Mouse (Mus musculus) fibroblast of lung, adult 2 months (primary cell): Measurements from ENCODE around the gene Setd7.
A peak's percentile ranks its signal among the peaks of the same experiment; 100 is the strongest.

Experiments used
- DNase-seq: peaks from one replicate; pipeline ENCODE4 v3.0.0-alpha.2; 2011; ENCODE audit warnings: low read depth

Gene Setd7

DNA sequence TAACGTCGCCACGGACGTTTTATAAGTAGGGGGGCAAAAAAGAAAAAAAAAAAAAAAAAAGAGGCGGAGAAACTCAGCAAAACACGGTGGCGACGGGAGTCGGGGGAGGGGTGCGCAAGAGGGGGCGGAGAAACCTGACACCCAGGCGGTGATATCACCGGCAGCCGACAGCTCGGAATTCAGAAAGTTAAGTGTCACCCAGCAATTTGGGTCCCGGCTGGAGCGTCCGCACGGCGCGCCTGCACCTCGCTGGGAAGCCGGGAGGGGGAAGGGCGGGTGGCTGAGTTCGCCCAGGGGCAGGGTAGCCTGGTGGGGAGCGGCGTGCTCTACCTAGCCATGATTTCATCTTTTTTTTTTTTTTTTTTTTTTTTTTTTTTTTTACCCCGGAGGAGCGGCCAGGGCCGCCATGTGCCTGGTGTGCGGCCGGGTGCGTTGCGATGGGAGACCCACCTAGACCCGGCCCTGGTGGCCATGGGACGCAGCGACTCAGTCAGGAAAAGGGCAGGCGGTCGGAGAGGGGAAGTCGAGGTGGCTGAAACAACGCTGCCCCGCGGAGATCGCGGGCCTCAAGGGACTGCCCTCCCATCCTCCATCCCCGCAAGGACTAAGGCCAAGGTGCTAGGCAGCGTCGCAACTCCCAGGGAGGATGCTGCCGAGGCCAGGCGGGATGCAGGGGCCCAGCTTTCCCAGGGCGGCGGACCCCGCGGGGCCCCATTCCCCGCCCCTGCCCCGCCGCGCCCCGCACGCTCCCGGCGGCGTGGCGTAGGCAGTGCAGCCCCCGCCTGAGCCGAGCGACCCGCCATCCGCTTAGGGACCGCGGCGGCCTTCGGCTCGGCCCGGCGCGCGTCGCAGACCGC, 857 bp downstream of the Setd7 start:
- no peak for DNase-seq

DNA sequence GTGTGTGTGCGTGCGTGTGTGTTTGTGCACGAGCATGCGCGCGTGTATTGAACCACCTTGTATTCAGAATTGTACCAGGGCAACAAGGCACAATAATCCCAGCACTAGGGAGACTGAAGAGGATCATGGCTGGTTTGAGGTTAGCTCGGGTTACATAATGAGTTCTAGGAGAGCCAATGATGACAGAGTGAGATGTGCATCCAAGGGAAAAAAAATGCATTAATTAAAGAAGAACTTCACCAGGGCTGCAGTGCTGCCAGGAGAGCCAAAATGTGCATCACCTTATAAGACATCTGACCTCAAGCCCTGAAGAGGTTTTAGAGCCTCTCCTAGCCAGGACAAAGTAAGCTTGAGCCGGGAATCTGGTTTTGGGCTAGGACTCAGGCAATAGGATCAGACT, 5.1 kb downstream of the Setd7 start:
- no peak for DNase-seq

DNA sequence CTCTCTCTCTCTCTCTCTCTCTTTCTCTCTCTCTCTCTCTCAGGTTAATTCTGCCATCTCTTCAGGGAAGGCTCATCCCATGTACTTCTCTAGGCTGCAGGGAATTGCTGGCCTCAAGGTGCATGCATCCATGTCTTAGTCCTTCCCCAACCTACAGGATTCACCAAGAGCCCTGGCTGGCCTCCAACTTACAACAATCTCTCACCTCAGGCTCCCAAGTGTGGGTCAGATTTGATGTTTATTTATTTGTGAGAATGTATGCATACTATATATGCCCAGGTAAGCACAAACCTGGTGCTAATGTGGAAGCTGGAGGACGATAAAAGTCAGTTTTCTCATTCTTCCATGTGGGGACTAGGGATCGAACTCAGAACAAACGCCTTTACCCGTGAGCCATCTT, 5.8 kb downstream of the Setd7 start:
- DNase-seq: no peak

DNA sequence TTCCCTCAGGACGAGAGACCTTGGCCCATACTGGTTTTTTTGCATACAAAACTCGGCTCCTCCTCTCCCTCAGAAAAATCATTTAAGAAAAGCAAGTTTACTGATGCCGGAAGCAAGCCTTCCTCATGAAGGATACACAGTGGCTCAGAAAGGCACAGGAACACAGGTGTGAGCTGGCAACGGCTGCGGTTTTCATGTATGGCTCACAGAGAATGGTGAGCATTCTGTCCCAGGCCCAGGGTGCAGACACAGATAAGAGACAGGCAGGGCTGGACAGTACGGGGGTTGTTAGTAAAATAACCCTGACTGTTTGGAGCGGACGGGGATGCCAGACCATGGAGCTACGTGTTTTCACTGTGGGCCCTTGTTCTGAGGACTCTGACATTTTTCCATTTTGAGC, 6.6 kb downstream of the Setd7 start:
- DNase-seq: no peak

DNA sequence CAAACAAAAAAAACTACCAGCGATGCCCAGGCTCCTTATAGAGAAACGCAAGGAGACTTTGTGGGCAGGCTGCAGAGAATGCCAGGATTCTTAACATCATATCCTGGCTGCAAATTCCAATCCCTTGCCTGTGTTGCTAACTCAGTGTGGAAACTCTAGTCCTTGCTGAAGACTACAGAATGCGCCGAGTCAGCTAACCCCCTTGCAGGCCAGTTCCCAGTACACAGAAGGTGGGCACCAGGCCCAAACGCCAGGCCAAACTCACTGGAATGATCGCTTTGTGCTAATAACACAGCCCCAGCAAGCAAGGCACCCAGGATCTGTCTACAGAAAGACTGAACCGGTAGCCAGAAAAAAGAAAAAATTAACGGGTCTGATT, 7.2 kb downstream of the Setd7 start:
- DNase-seq: peak; percentile 83

DNA sequence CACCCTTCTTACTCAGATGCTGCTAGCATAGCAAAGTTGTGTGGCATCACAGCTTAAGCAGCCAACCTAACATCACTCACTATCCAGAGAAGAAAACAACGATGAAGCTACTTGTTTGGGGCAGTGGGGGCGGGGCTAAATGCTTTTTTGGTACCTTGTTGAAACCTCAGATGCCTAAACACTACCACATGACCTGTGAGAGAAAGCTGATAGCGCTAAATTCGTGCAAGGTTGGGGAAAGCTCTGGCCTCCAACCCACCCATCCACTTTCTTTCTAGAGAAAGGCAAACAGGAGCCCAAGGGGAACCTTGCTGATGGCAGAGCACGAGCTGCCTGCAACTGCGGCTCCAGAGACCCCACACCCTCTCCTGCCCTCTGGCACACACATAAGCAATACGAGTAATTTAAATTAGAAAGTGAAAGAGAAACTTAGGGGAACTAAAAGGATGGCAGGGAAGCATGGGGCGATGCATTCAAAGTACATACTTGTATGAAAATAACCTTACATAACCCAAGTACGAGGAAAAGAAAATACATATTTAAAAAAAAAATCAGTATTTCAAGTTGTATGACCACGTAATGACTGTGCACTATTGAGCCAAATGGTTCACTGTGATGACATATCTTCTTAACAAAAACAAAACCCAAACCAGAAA, 7.7 kb downstream of the Setd7 start:
- DNase-seq: no peak

DNA sequence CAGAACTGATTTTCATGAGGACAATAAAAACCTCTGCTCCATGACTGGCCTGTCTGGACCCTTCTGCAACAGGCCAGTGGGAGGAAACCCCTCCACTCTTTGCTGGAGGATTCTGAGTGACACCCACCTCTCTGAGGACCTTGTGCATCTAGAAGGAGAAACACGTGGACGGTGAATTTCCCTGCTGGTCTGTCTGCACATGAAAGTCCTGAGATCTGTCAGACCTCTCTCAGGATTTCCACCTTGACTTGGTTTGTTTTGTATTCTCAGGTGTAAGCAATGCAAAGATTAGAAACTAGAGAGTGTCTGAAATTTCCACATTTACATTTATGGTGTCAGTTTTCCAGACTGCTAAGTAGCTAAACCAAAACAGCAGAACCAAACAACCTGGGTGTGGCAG, 8.5 kb downstream of the Setd7 start:
- no peak for DNase-seq

DNA sequence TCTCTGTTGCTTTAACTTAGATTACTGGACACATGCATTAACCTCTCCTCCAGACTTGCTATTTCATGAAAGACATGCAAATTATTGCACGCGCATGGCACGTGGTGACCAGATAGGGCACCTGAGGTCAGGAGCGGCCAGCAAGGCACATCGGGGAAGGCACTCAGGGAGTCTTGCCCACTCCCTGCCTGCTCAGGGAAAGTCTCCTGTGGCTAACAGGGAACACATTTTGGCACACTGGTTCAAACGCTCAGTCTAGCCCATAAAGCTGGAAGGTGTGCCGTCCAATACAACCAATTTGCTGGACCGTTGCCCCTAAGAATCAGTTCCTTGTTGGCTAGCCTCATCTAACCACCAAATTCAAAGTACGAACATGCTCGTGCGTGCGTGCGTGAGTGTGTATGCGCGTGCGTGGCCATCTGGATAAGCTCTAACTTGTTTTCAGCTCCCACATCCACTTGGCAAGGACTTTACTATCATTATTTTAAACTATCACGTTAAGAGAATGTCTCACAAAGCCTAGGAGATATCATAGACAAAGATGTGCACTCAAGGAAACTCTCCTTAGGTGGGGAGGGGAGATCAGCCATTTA, 11.6 kb downstream of the Setd7 start:
- no peak for DNase-seq

DNA sequence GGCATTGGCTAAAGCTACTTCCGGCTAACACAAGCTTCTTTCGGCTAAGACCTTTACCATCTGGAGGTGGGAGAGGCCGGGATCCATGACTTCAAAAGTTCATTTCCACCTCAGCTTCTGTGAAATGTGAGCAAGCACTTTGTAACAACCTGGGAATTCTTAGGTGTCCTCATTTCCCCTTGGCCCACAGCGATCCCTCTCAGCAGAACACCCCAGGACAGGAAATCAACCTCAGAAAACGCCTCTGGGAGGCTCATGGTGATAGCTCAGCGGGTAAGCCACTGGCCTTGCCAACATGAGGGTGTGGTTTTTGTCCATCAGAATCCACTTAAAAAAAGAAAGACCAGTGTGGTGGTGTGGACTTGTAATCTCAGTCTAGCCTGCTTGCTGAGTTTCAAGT, 13.1 kb downstream of the Setd7 start:
- no peak for DNase-seq

DNA sequence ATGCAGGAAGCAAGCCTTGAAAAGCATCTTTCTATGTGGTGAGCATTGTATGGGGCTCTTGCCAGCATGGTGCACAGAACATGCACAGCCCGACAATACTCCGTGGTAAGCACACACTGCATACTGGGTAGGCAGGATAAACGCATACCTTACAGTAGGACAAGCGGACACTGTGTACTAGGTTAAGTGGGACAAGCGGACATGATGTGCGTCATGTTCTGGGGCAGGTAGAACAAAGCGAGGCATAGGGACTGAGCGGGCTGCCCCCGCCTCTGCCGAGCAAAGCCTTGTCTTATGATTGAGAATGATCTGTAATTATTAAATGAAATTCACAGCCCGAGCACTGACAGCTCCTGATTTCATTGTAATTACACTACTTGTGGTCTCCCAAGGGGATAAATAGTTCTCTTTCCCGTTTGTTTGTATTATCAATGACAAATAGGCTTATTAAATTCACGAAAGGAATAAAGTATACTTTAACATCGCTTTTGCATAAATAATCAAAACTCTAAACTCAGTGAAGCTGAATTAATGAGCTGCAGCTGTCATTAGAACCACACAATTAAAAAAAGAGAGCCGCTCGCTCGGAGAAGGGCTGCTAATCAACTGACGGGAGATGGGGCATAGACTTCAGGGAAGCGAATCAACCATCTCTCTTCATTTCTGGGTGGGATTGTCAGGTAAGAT, 16.1 kb downstream of the Setd7 start:
- DNase-seq: no peak

DNA sequence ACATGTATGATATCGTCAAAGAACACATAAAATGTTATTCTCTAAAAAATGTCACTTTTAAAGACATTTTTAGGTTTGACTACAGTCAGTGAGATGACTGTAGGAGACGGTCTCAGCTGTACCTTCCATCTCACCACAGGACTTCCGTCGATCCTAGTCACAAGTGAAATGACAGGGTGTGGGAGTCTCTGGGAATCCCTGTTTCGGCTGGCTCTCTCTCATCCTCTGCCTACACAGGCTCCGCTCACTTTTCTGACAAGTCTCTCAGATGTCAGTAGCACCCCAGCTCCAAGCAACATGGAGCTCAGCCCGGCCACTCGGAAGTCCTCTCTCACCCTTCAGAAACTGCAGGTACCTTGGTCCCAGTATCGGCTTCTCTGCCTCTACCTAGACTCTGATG, 20.0 kb downstream of the Setd7 start:
- DNase-seq: no peak

DNA sequence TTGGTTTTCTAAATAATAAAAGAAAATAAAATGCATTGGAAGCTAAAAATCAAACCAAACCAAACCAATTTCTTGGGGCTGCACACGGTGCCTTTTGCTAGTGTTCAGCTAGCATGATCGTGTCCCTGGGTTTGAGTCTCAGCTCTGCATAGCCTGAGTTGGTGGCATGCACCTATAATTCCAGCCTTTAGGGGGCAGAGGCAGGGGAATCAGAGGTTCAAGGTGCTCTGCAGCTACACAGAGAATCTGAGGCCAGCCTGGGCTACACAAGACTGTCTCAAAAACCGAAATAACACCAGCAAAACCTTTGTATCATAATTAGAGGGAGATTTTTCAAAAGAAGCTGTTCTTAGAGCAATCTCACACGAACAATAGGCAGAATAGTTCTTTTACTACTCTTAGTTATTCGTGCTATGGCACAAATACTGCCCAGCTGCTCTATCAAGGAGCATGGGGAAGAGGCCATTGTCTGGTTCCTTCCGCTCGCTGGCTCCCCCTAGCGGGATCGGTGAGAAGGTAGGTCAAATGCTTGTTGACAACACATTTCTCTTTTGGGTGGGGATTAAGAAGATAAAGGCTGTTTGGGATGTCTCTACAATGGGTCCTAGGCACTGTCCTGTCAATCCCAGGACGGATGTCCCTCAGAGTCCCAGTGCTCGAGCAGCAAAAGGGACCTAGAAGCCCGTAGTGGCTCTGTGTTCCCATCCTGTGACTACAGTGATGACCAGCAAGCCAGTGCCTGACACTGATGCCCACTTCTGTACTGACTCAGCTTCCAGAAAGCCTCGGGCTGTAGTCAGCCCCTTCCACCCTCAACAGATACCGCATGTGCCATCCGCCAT, 20.9 kb downstream of the Setd7 start:
- no peak for DNase-seq

DNA sequence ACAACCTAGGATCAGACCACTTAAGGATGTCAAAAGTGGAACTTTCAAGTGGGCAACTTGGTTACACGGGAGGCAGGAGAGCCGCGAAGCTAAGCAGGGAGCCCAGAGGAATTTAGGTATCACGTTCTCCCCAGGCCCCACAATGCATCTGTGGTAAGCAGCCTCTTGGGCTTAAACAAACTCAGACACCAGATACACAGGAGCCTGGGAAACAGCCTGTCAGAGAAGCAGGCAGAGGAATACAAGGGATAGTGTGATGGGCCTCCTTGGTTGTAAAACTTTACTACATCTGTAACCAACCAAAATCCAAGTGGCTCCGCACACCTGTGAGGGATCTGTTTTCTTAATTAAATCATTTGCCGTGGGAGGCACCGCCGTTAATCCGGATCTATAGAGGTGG, 26.7 kb downstream of the Setd7 start:
- DNase-seq: no peak

DNA sequence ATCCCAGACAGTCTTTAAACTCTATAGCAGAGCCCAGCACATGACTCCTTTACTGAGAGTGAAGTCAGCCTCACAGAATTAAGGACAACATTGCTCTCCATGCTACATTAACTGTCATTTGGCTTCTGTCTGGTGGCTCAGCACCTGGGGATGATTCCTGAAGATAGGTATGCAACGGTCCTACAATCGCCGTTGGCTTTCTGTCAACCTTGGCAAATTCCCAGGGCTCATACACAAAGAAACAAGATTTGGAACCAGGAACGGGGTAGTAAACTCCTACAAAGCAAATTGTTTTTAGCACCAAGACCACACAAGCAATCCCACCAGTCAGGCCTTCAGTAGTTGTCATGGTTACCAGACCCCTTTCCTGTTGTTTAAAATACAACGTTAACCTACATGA, 27.1 kb downstream of the Setd7 start:
- no peak for DNase-seq

DNA sequence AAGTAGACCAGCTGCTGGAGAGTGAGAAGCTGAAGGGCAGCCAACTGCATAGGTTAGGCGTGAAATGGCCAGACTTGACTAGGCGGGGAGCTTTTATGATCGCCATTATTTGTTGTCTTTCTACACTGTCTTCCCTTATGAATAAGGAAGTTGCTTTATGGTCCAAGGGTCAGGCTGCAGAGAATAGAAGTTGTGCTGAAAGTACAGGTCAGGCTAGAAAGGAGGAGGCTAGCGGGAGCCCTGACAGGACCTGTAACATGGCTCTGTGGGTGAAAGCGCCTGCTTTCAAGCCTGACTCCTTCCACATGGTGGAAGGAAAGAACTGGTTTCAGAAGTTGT, 28.4 kb downstream of the Setd7 start:
- DNase-seq: no peak

DNA sequence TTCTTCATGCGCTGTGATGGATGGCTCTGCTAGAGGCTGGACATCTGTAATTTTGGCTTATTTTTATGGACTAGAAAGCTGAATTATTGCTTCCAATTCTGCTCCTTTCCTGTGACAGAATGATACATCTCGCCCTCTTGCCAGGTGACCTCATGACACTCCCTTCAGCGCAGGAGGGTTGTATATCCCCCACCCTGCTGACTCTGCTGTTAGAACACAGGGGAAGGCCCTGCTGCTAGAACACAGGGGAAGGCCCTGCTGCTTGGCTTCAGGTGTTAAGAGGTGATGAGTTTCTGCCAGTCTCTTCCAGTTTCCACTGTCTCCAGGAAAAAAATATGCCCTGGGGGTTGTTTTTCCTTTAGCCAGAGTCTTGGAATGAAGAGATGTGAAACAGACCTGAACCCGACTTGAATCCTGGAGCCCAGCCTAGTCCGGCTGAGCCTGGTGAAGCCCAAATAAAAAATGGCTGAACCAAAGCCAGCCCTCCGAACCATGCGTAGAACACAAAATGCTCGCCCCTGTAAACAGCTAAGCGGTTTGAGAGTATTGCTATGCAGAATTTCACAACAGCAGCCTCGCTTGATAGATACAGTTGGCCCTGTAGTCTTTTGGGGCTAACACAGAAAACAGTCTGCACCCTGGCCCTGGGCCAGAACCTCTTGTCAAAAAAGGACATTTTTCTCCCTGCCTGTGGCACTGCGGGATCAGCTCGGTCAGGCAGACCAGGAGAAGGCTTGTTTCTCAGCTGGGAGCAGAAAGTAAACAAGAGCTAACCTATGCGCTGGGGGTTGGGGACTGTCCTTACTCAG, 29.0 kb downstream of the Setd7 start:
- no peak for DNase-seq

DNA sequence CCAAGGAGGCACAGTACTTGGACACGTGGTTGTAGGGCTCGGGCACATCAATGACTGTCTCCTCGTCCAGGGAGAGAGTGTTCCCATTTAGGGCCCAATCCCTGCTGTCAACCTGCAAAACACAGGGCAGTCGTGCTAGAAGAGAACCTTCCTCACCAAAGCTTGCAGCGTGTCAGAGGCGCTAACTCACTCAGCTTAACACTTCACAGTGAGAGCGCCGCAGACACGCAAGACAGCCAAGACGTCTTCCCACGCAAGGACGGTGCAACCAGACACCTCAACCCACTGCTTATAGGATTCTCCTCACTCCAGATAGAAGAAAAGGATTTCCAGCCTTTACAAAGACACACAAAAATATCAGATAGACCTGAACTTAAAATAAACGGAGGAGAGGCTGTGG, 33.8 kb downstream of the Setd7 start:
- no peak for DNase-seq

DNA sequence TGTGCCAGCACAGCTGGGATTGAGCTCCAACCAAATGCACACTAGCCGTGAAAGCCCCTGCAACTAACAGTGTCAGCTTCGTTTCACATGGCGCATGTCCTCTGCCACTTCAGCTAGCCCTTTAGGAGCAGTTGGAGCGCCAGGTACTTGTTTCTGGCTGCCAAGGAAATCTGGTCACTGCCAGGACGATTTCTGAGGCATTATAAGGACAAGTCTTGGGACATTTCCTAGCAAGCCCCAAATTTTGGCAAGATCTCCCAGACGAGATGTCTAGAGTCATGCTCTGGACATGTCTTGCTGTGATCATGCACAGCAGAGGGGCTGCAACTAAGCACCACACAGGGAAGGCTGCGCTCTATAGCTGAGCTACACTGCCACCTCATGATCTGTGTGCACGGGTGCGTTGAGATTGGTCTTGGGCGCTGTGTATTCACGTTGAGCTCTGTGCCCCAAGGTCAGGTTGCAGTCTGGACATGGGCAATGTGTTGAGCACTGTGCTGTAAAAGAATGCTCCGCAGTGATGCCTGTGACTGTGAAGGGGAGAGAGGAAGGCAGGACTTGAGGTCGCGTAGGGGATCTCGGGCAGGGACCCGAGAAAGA, 35.4 kb downstream of the Setd7 start:
- DNase-seq: no peak

DNA sequence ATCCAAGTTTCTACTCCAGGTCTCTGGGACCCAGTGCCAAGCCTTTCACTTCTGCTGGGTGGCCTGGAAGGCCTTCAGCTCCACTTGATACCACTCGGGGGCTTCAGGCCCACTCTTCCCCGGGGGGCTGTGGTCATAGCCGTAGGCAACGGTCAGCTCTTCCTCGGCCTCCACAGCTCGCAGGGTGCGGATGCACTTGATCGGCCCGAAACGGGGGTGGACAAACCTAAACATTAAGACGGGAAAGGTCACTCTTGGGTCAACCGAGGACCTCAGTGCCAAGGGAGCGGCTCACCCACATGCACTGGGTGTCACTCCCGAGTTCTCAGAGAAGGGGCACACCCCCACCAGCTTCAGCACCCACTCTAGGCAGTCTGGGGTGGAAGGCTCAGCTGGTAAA, 39.4 kb downstream of the Setd7 start:
- no peak for DNase-seq

DNA sequence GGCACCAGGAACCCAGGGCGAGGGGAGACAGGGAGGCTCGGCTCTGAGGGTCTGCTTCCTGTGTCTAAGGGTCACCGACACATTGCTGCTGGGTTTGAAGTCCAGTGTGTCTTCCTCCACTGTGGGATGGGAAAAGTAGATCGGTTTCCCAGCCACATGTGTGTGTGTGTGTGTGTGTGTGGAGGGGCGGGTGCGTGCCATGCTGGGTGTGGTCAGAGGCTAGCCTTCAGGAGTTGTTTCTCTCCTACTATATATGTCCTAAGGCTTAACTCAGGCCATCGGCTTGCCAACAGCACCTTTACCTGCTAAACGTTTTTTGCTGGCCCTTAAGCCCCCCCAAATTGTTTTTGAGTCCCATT, 41.9 kb downstream of the Setd7 start:
- no peak for DNase-seq
